Mouse (Mus musculus): Measurements from ENCODE around the gene Gm10643.

Gene Gm10643

GRCm38 (mm10) chr8:84071921-84072320 lies 7.0 kb upstream of the Gm10643 start:
- no peak for DNase-seq (ENCODE audit: low spot score in 2 of 2)

GRCm38 (mm10) chr8:84070667-84071066 lies 5.7 kb upstream of the Gm10643 start:
- DNase-seq (ENCODE audit: low spot score in 2 of 2), result peak; percentile 50 to 74

- DNase-seq (ENCODE audit: low spot score in 2 of 2), result no peak
Measured at GRCm38 (mm10) chr8:84070241-84070640, 5.3 kb upstream of the Gm10643 start.

GRCm38 (mm10) chr8:84069750-84070149 lies 4.8 kb upstream of the Gm10643 start:
- no peak for DNase-seq (ENCODE audit: low spot score in 2 of 2)

GRCm38 (mm10) chr8:84069169-84069568 lies 4.2 kb upstream of the Gm10643 start:
- DNase-seq (ENCODE audit: low spot score in 2 of 2), result no peak

- DNase-seq (ENCODE audit: low spot score in 2 of 2), result no peak
Measured at GRCm38 (mm10) chr8:84068316-84069035, 3.5 kb upstream of the Gm10643 start.

GRCm38 (mm10) chr8:84067911-84068310 lies 3.0 kb upstream of the Gm10643 start:
- DNase-seq (ENCODE audit: low spot score in 2 of 2), result no peak

- DNase-seq (ENCODE audit: low spot score in 2 of 2), result peak; percentile 73 to 94
Measured at GRCm38 (mm10) chr8:84067047-84067573, 2.2 kb upstream of the Gm10643 start.

- DNase-seq (ENCODE audit: low spot score in 2 of 2), result peak; percentile 100
Measured at GRCm38 (mm10) chr8:84066291-84066930, 1.5 kb upstream of the Gm10643 start, which contains the start of gene Rfx1. Gene Rfx1 (plus strand): TSS chr8:84066834.

- DNase-seq (ENCODE audit: low spot score in 2 of 2), result no peak
Measured at GRCm38 (mm10) chr8:84065457-84066072, 628 bp upstream of the Gm10643 start.

GRCm38 (mm10) chr8:84063861-84064610 lies 901 bp downstream of the Gm10643 start:
- DNase-seq (ENCODE audit: low spot score in 2 of 2), result no peak

GRCm38 (mm10) chr8:84060245-84060644 lies 4.7 kb downstream of the Gm10643 start:
- DNase-seq (ENCODE audit: low spot score in 2 of 2), result no peak

- no peak for DNase-seq (ENCODE audit: low spot score in 2 of 2)
Measured at GRCm38 (mm10) chr8:84059226-84059625, 5.7 kb downstream of the Gm10643 start.

GRCm38 (mm10) chr8:84057827-84058226 lies 7.1 kb downstream of the Gm10643 start:
- no peak for DNase-seq (ENCODE audit: low spot score in 2 of 2)

GRCm38 (mm10) chr8:84053229-84053628 lies 11.7 kb downstream of the Gm10643 start:
- DNase-seq (ENCODE audit: low spot score in 2 of 2), result no peak

- DNase-seq (ENCODE audit: low spot score in 2 of 2), result no peak
Measured at GRCm38 (mm10) chr8:84052746-84053145, 12.2 kb downstream of the Gm10643 start.

GRCm38 (mm10) chr8:84048171-84048570 lies 16.8 kb downstream of the Gm10643 start:
- DNase-seq (ENCODE audit: low spot score in 2 of 2), result no peak

GRCm38 (mm10) chr8:84046505-84046904 lies 18.4 kb downstream of the Gm10643 start:
- no peak for DNase-seq (ENCODE audit: low spot score in 2 of 2)

- no peak for DNase-seq (ENCODE audit: low spot score in 2 of 2)
Measured at GRCm38 (mm10) chr8:84044900-84045299, 20.0 kb downstream of the Gm10643 start, which contains the start of gene Rln3. Gene Rln3 (minus strand): TSS chr8:84045000.

GRCm38 (mm10) chr8:84044103-84044502 lies 20.8 kb downstream of the Gm10643 start:
- DNase-seq (ENCODE audit: low spot score in 2 of 2), result no peak

- DNase-seq (ENCODE audit: low spot score in 2 of 2), result no peak
Measured at GRCm38 (mm10) chr8:84042948-84043342, 22.0 kb downstream of the Gm10643 start.
